Comparison of ENCODE assay signal across 8 mouse cellular contexts in the genomic region with DNA sequence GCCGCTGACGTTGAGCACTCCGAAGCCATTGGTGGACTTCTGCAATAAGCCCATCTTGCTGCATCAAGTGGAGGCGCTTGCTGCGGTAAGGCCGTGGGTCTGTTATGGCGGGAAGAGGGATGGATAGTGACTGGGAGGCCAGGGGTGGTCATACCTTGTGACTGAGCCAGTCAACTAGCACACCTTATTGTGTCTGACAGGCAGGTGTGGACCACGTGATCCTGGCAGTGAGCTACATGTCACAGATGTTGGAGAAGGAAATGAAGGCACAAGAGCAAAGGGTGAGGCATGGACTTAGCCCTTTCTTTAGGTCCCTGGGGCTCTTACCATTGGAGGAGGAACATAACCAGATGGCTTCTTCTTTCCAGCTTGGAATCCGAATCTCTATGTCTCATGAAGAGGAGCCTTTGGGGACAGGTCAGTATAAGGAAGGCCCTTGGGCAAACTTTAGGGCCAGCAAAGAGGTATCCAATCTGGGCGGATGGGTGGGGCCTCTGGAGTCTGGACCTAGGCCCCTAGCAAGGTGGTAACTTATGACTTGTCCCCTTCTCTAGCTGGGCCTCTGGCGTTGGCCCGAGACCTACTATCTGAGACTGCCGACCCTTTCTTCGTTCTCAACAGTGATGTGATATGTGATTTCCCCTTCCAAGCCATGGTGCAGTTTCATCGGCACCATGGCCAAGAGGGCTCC. TPM values are rescaled to one million over a fixed set of nuclear protein-coding genes. Genes with fewer than 3 reads are reported as not detected.
DNase-seq lines count a peak whose midpoint lies in the region; ATAC-seq and TF ChIP-seq lines count a peak whose summit lies in the region.

No protein-coding gene starts in this region.

- H3K4me2 ChIP-seq in intestine, postnatal 0 days (replicated peaks; ENCODE audit: low read depth) = peak overlapping the region; percentile 71
- H3K4me2 ChIP-seq in neural tube, embryonic 14.5 days (ENCODE audit: low read depth, low read length) = peak overlapping the region; percentile 87

- H3K27me3 ChIP-seq in erythroblast, embryonic 14.5 days (ENCODE audit: control insufficient read depth) = no peaks in the 10 kb centered on the region
- H3K27me3 ChIP-seq in thymus, adult 2 months (ENCODE audit: control insufficient read depth, insufficient read depth, low read length) = no peaks in the 10 kb centered on the region
- no peaks in the 10 kb centered on the region for H3K27me3 ChIP-seq in intestine, postnatal 0 days (replicated peaks; ENCODE audit: control insufficient read depth, insufficient read depth, low read length)
- H3K27me3 ChIP-seq in neural tube, embryonic 14.5 days (ENCODE audit: control insufficient read depth, insufficient read depth, low read length) = no peaks in the 10 kb centered on the region

- TF ChIP-seq POLR2A in thymus, adult 2 months (IDR thresholded peaks at IDR 0.05; ENCODE audit: control insufficient read depth, extremely low read depth, insufficient read depth, low read length, poor library complexity) = no peak

- no peak overlapping the region for H3K27ac ChIP-seq in thymus, adult 2 months (ENCODE audit: control insufficient read depth, insufficient read depth, low read length)
- H3K27ac ChIP-seq in intestine, postnatal 0 days (ENCODE audit: low read depth, low read length) = peak overlapping the region; percentile 95
- H3K27ac ChIP-seq in neural tube, embryonic 14.5 days (ENCODE audit: low read depth, low read length) = peak overlapping the region; percentile 70; the same call in 1 of the 2 replicates

- 46% methylated on average over 15 of the region's 15 CpGs for WGBS in thymus, adult 2 months
- WGBS in intestine, postnatal 0 days = 30% methylated on average over 15 of the region's 15 CpGs
- 42% methylated on average over 15 of the region's 15 CpGs for WGBS in neural tube, embryonic 14.5 days

- DNase-seq in thymus, adult 2 months = peak; percentile 13
- no peak for DNase-seq in thymus, adult 18-20 months
- no peak for DNase-seq in adrenal gland, postnatal 25 days

- peaks cover 89% of the 10 kb centered on the region for H3K4me1 ChIP-seq in erythroblast, embryonic 14.5 days (ENCODE audit: control insufficient read depth)
- peaks cover 18% of the 10 kb centered on the region for H3K4me1 ChIP-seq in thymus, adult 2 months (replicated peaks; ENCODE audit: control insufficient read depth, insufficient read depth, low read length)
- peaks cover 15% of the 10 kb centered on the region; the same call in 1 of the 2 replicates for H3K4me1 ChIP-seq in intestine, postnatal 0 days (replicated peaks; ENCODE audit: control insufficient read depth, insufficient read depth, low read length)
- H3K4me1 ChIP-seq in neural tube, embryonic 14.5 days (ENCODE audit: control insufficient read depth, insufficient read depth, low read length) = peaks cover 11% of the 10 kb centered on the region

- TF ChIP-seq CTCF in thymus, adult 2 months (IDR thresholded peaks at IDR 0.05; ENCODE audit: borderline replicate concordance, control insufficient read depth, extremely low read depth, insufficient read depth, low read length, poor library complexity) = no peak
- no peak for TF ChIP-seq CTCF in intestine, postnatal 0 days (IDR thresholded peaks at IDR 0.05; ENCODE audit: low read depth)

- no peaks in the 10 kb centered on the region for H3K9me3 ChIP-seq in erythroblast, embryonic 14.5 days (ENCODE audit: control insufficient read depth, low read length)
- H3K9me3 ChIP-seq in intestine, postnatal 0 days (ENCODE audit: control insufficient read depth) = no peaks in the 10 kb centered on the region
- H3K9me3 ChIP-seq in neural tube, embryonic 14.5 days (ENCODE audit: control insufficient read depth, low read length) = no peaks in the 10 kb centered on the region

- peaks cover 86% of the 10 kb centered on the region for H3K36me3 ChIP-seq in erythroblast, embryonic 14.5 days (ENCODE audit: control insufficient read depth)
- H3K36me3 ChIP-seq in thymus, adult 2 months (ENCODE audit: control insufficient read depth, insufficient read depth, low read length) = peaks cover 18% of the 10 kb centered on the region
- H3K36me3 ChIP-seq in intestine, postnatal 0 days (ENCODE audit: control insufficient read depth, insufficient read depth) = peaks cover 50% of the 10 kb centered on the region
- peaks cover 34% of the 10 kb centered on the region; the same call in 1 of the 2 replicates for H3K36me3 ChIP-seq in neural tube, embryonic 14.5 days (ENCODE audit: control insufficient read depth, insufficient read depth, low read length)

- H3K9ac ChIP-seq in intestine, postnatal 0 days (ENCODE audit: low read depth, low read length) = peak overlapping the region; percentile 53
- peak overlapping the region; percentile 60 for H3K9ac ChIP-seq in neural tube, embryonic 14.5 days (replicated peaks; ENCODE audit: low read depth, low read length)

- peak overlapping the region; percentile 73 for H3K4me3 ChIP-seq in erythroblast, embryonic 14.5 days (replicated peaks)
- H3K4me3 ChIP-seq in thymus, adult 2 months (ENCODE audit: control insufficient read depth, insufficient read depth, low read length) = peak overlapping the region; percentile 58
- peak overlapping the region; percentile 56 for H3K4me3 ChIP-seq in intestine, postnatal 0 days (ENCODE audit: low read depth, low read length)
- peak overlapping the region; percentile 54 for H3K4me3 ChIP-seq in neural tube, embryonic 14.5 days (ENCODE audit: low read depth, low read length)

- ATAC-seq in erythroblast, adult 5-6 weeks (replicated peaks; ENCODE audit: low FRiP score, poor library complexity, severe bottlenecking) = no peak; the same call in 1 of the 2 replicates
- ATAC-seq in intestine, postnatal 0 days = peak; percentile 83
- peak; percentile 2; the same call in 1 of the 2 replicates for ATAC-seq in neural tube, embryonic 14.5 days (ENCODE audit: low read depth)
- ATAC-seq in erythroid progenitor cell, adult 5-6 weeks (replicated peaks; ENCODE audit: low FRiP score, poor library complexity, severe bottlenecking) = no peak

RNA-seq across cellular contexts. Expression of a gene that starts 0.7 kb away (rescaled TPM):
- polyA plus RNA-seq in erythroblast, embryonic 14.5 days (2012) = 0.32 and 0.61 TPM in 2 replicates
- 4.8 and 5.6 TPM in 2 replicates for total RNA-seq in erythroblast, adult 5-6 weeks (2015; ENCODE audit: low replicate concordance)
- 4.1 and 7.8 TPM in 2 replicates for total RNA-seq in erythroblast, adult 5-6 weeks (2017; ENCODE audit: low replicate concordance)
- polyA plus RNA-seq in thymus, adult 2 months (2012; rRNA removed) = 18.0 and 20.9 TPM in 2 replicates
- 146 and 154 TPM in 2 replicates for polyA plus RNA-seq in intestine, postnatal 0 days (2015; fragmentation: Nextera tagmentation; extraction: Ambion mirVana)
- polyA plus RNA-seq in neural tube, embryonic 14.5 days (2014; fragmentation: Nextera tagmentation; extraction: Ambion mirVana) = 19.5 and 21.2 TPM in 2 replicates
- total RNA-seq in adrenal gland, postnatal 25 days (2021) = 18.1 and 22.1 TPM in 2 replicates
- 5.8 and 5.9 TPM in 2 replicates for total RNA-seq in erythroid progenitor cell, adult 5-6 weeks (2015; ENCODE audit: low replicate concordance)
- total RNA-seq in erythroid progenitor cell, adult 5-6 weeks (2017; ENCODE audit: low replicate concordance) = 6.4 and 13.9 TPM in 2 replicates

RNA-seq across cellular contexts. Expression of a gene that starts 3.3 kb away (rescaled TPM):
- 0.01 and 0.08 TPM in 2 replicates for polyA plus RNA-seq in erythroblast, embryonic 14.5 days (2012)
- 0.77 TPM in 1 of 2 replicates, not detected in the other for total RNA-seq in erythroblast, adult 5-6 weeks (2015; ENCODE audit: low replicate concordance)
- total RNA-seq in erythroblast, adult 5-6 weeks (2017; ENCODE audit: low replicate concordance) = 2.3 and 2.8 TPM in 2 replicates
- polyA plus RNA-seq in thymus, adult 2 months (2012; rRNA removed) = 4.5 and 4.8 TPM in 2 replicates
- 4.4 and 4.8 TPM in 2 replicates for polyA plus RNA-seq in intestine, postnatal 0 days (2015; fragmentation: Nextera tagmentation; extraction: Ambion mirVana)
- polyA plus RNA-seq in neural tube, embryonic 14.5 days (2014; fragmentation: Nextera tagmentation; extraction: Ambion mirVana) = 2.8 and 3.5 TPM in 2 replicates
- total RNA-seq in adrenal gland, postnatal 25 days (2021) = 3.5 and 9.6 TPM in 2 replicates
- total RNA-seq in erythroid progenitor cell, adult 5-6 weeks (2015; ENCODE audit: low replicate concordance) = 2.2 TPM in 1 of 2 replicates, not detected in the other
- total RNA-seq in erythroid progenitor cell, adult 5-6 weeks (2017; ENCODE audit: low replicate concordance) = 1.1 and 3.6 TPM in 2 replicates

RNA-seq across cellular contexts. Expression of a gene that starts 30.5 kb away (rescaled TPM):
- 2.4 and 2.6 TPM in 2 replicates for polyA plus RNA-seq in erythroblast, embryonic 14.5 days (2012)
- total RNA-seq in erythroblast, adult 5-6 weeks (2015; ENCODE audit: low replicate concordance) = 33.0 and 48.8 TPM in 2 replicates
- total RNA-seq in erythroblast, adult 5-6 weeks (2017; ENCODE audit: low replicate concordance) = 6.6 and 13.4 TPM in 2 replicates
- 3.3 and 3.5 TPM in 2 replicates for polyA plus RNA-seq in thymus, adult 2 months (2012; rRNA removed)
- 0.78 and 0.84 TPM in 2 replicates for polyA plus RNA-seq in intestine, postnatal 0 days (2015; fragmentation: Nextera tagmentation; extraction: Ambion mirVana)
- 0.08 TPM in 1 of 2 replicates, not detected in the other for polyA plus RNA-seq in neural tube, embryonic 14.5 days (2014; fragmentation: Nextera tagmentation; extraction: Ambion mirVana)
- 0.39 and 2.7 TPM in 2 replicates for total RNA-seq in adrenal gland, postnatal 25 days (2021)
- 22.0 and 63.3 TPM in 2 replicates for total RNA-seq in erythroid progenitor cell, adult 5-6 weeks (2015; ENCODE audit: low replicate concordance)
- 7.7 and 14.1 TPM in 2 replicates for total RNA-seq in erythroid progenitor cell, adult 5-6 weeks (2017; ENCODE audit: low replicate concordance)

RNA-seq across cellular contexts. Expression of a gene that starts 33.4 kb away (rescaled TPM):
- polyA plus RNA-seq in erythroblast, embryonic 14.5 days (2012) = 107 and 276 TPM in 2 replicates
- total RNA-seq in erythroblast, adult 5-6 weeks (2015; ENCODE audit: low replicate concordance) = 734 and 842 TPM in 2 replicates
- 498 and 626 TPM in 2 replicates for total RNA-seq in erythroblast, adult 5-6 weeks (2017; ENCODE audit: low replicate concordance)
- 221 and 246 TPM in 2 replicates for polyA plus RNA-seq in thymus, adult 2 months (2012; rRNA removed)
- polyA plus RNA-seq in intestine, postnatal 0 days (2015; fragmentation: Nextera tagmentation; extraction: Ambion mirVana) = 17.2 and 18.2 TPM in 2 replicates
- polyA plus RNA-seq in neural tube, embryonic 14.5 days (2014; fragmentation: Nextera tagmentation; extraction: Ambion mirVana) = 47.7 and 55.7 TPM in 2 replicates
- total RNA-seq in adrenal gland, postnatal 25 days (2021) = 85.0 and 87.0 TPM in 2 replicates
- total RNA-seq in erythroid progenitor cell, adult 5-6 weeks (2015; ENCODE audit: low replicate concordance) = 1,337 and 1,464 TPM in 2 replicates
- 890 and 970 TPM in 2 replicates for total RNA-seq in erythroid progenitor cell, adult 5-6 weeks (2017; ENCODE audit: low replicate concordance)

RNA-seq across cellular contexts. Expression of a gene that starts 44.7 kb away (rescaled TPM):
- polyA plus RNA-seq in erythroblast, embryonic 14.5 days (2012) = 47.5 and 65.3 TPM in 2 replicates
- 123 and 182 TPM in 2 replicates for total RNA-seq in erythroblast, adult 5-6 weeks (2015; ENCODE audit: low replicate concordance)
- total RNA-seq in erythroblast, adult 5-6 weeks (2017; ENCODE audit: low replicate concordance) = 219 and 268 TPM in 2 replicates
- 131 and 163 TPM in 2 replicates for polyA plus RNA-seq in thymus, adult 2 months (2012; rRNA removed)
- 82.6 and 98.4 TPM in 2 replicates for polyA plus RNA-seq in intestine, postnatal 0 days (2015; fragmentation: Nextera tagmentation; extraction: Ambion mirVana)
- 47.9 and 51.7 TPM in 2 replicates for polyA plus RNA-seq in neural tube, embryonic 14.5 days (2014; fragmentation: Nextera tagmentation; extraction: Ambion mirVana)
- total RNA-seq in adrenal gland, postnatal 25 days (2021) = 100 and 123 TPM in 2 replicates
- total RNA-seq in erythroid progenitor cell, adult 5-6 weeks (2015; ENCODE audit: low replicate concordance) = 265 and 389 TPM in 2 replicates
- 454 and 497 TPM in 2 replicates for total RNA-seq in erythroid progenitor cell, adult 5-6 weeks (2017; ENCODE audit: low replicate concordance)

Comparison
In these comparisons a context has a peak if more than half of its experiments do, and no peak if none do; other contexts are left out.
1. ATAC-seq: peak in intestine, postnatal 0 days (single experiment) and neural tube, embryonic 14.5 days (single experiment); none in erythroblast, adult 5-6 weeks (single experiment) and erythroid progenitor cell, adult 5-6 weeks (single experiment).
2. RNA of a gene that starts 0.7 kb away (polyA plus RNA-seq): 146 to 154 TPM in intestine, postnatal 0 days, 18.0 to 20.9 TPM in thymus, adult 2 months and 19.5 to 21.2 TPM in neural tube, embryonic 14.5 days; 0.32 to 0.61 TPM in erythroblast, embryonic 14.5 days; every median in the first group is over 10 times any median in the second.
3. Peak in every context shown above with its lines, with median percentiles within 50 percentile points of each other: H3K4me3 ChIP-seq.